ENCODE assay signal across 9 mouse cellular contexts in genomic region chr1:127487161-127487560, GRCm38 (mm10).
A peak's percentile ranks its signal among the peaks of the same experiment; 100 is the strongest.
DNase-seq lines count a peak whose midpoint lies in the region; ATAC-seq and TF ChIP-seq lines count a peak whose summit lies in the region.
"Had no signal": no experiment of that assay in that cellular context is flagged by ENCODE, and none has a peak within 500 bp of the region (broad histone marks: within the 10 kb centered on the region; RNA-seq: fewer than 3 reads in every experiment).

No protein-coding gene starts in this region.

- no peak overlapping the region for H3K27ac ChIP-seq in lung, postnatal 0 days (ENCODE audit: low read length)
- H3K27ac ChIP-seq: heart, embryonic 13.5 days had no signal

- peak; percentile 36 for DNase-seq in cerebellum, adult 9-10 months
- no peak for DNase-seq in cerebellum, adult 11-12 months
- DNase-seq in layer of hippocampus, adult 11-12 months (ENCODE audit: low spot score), result peak; percentile 46
- DNase-seq in layer of hippocampus, adult 8-10 months (ENCODE audit: low spot score in 2 of 2), result no peak
- peak; percentile 49 to 72 for DNase-seq in cerebellum, postnatal 25 days
- peak; percentile 11 for DNase-seq in lung, postnatal 0 days (ENCODE audit: low spot score)

- TF ChIP-seq CTCF in E14TG2a.4 (conservative IDR thresholded peaks at IDR 0.05; ENCODE audit: low read length), result peak; percentile 77
- TF ChIP-seq CTCF in lung, postnatal 0 days (IDR thresholded peaks at IDR 0.05), result peak; percentile 58

- 80% methylated on average over 4 of the region's 4 CpGs for WGBS in lung, postnatal 0 days

- no peak for ATAC-seq in lung, postnatal 0 days
- ATAC-seq in erythroid progenitor cell, adult 5-6 weeks (replicated peaks; ENCODE audit: low FRiP score, poor library complexity, severe bottlenecking), result no peak

- no peak overlapping the region for H3K4me2 ChIP-seq in lung, postnatal 0 days (replicated peaks; ENCODE audit: low read depth, low read length)
- H3K4me2 ChIP-seq: heart, embryonic 13.5 days had no signal

- H3K4me1 ChIP-seq in E14TG2a.4 (replicated peaks; ENCODE audit: low read depth, low read length), result peaks cover 17% of the 10 kb centered on the region
- no peaks in the 10 kb centered on the region for H3K4me1 ChIP-seq in lung, postnatal 0 days (ENCODE audit: insufficient read depth, low read depth, low read length)
- H3K4me1 ChIP-seq: heart, embryonic 13.5 days had no signal

- H3K9me3 ChIP-seq in E14TG2a.4 (ENCODE audit: low read length), result peaks cover 12% of the 10 kb centered on the region
- H3K9me3 ChIP-seq in lung, postnatal 0 days (ENCODE audit: low read length), result no peaks in the 10 kb centered on the region
- H3K9me3 ChIP-seq: heart, embryonic 13.5 days had no signal

- no peaks in the 10 kb centered on the region for H3K27me3 ChIP-seq in E14TG2a.4 (ENCODE audit: insufficient read depth, low read length)
- H3K27me3 ChIP-seq in lung, postnatal 0 days (replicated peaks; ENCODE audit: insufficient read depth, low read length), result no peaks in the 10 kb centered on the region
- H3K27me3 ChIP-seq: heart, embryonic 13.5 days had no signal

- no peaks in the 10 kb centered on the region for H3K36me3 ChIP-seq in E14TG2a.4 (ENCODE audit: insufficient read depth, low read length)
- no peaks in the 10 kb centered on the region for H3K36me3 ChIP-seq in lung, postnatal 0 days (ENCODE audit: insufficient read depth, low read length)

- no peak for TF ChIP-seq EP300 in lung, postnatal 0 days (IDR thresholded peaks at IDR 0.05)

- no peak overlapping the region for H3K9ac ChIP-seq in lung, postnatal 0 days (replicated peaks; ENCODE audit: low read depth)
- H3K9ac ChIP-seq: heart, embryonic 13.5 days had no signal

- no peak overlapping the region for H3K4me3 ChIP-seq in E14TG2a.4 (replicated peaks; ENCODE audit: low read length)
- H3K4me3 ChIP-seq in lung, postnatal 0 days (ENCODE audit: low read depth, low read length), result no peak overlapping the region
- H3K4me3 ChIP-seq: heart, embryonic 13.5 days had no signal

Comparison
In these comparisons a context has a peak if more than half of its experiments do, and no peak if none do; other contexts are left out.
1. DNase-seq: peak in cerebellum, adult 9-10 months (single experiment), layer of hippocampus, adult 11-12 months (single experiment), cerebellum, postnatal 25 days (2 of 2) and lung, postnatal 0 days (single experiment); none in cerebellum, adult 11-12 months (single experiment) and layer of hippocampus, adult 8-10 months (0 of 2).